ENCODE assay signal across 8 mouse cellular contexts in genomic region chr8:122546811-122547453, GRCm38 (mm10). TPM values are rescaled to one million over a fixed set of nuclear protein-coding genes. Genes with fewer than 3 reads are reported as not detected.
DNase-seq lines count a peak whose midpoint lies in the region; ATAC-seq lines count a peak whose summit lies in the region.

No protein-coding gene starts in this region.

- no peak overlapping the region for H3K4me3 ChIP-seq in embryonic facial prominence, embryonic 11.5 days (ENCODE audit: low read depth, low read length)
- no peak overlapping the region for H3K4me3 ChIP-seq in hindbrain, embryonic 12.5 days
- H3K4me3 ChIP-seq in limb, embryonic 15.5 days, result no peak overlapping the region

- no peak overlapping the region; the same call in 1 of the 2 replicates for H3K9ac ChIP-seq in embryonic facial prominence, embryonic 11.5 days (replicated peaks; ENCODE audit: low read length)
- H3K9ac ChIP-seq in hindbrain, embryonic 12.5 days, result no peak overlapping the region
- no peak overlapping the region for H3K9ac ChIP-seq in limb, embryonic 15.5 days

- peaks cover 6% of the 10 kb centered on the region for H3K4me1 ChIP-seq in embryonic facial prominence, embryonic 11.5 days (ENCODE audit: control insufficient read depth, insufficient read depth, low read length)
- peaks cover 27% of the 10 kb centered on the region for H3K4me1 ChIP-seq in hindbrain, embryonic 12.5 days
- peaks cover 51% of the 10 kb centered on the region for H3K4me1 ChIP-seq in limb, embryonic 15.5 days

- H3K4me2 ChIP-seq in embryonic facial prominence, embryonic 11.5 days (ENCODE audit: low read depth, low read length), result no peak overlapping the region
- H3K4me2 ChIP-seq in hindbrain, embryonic 12.5 days (replicated peaks), result peak overlapping the region; percentile 1; the same call in 1 of the 2 replicates
- peak overlapping the region; percentile 26 for H3K4me2 ChIP-seq in limb, embryonic 15.5 days

- peak; percentile 60 to 83 for DNase-seq in adrenal gland, adult (ENCODE audit: inconsistent age in 2 of 2, low spot score in 1 of 2)
- DNase-seq in adrenal gland, adult 8-10 months, result no peak
- no peak for DNase-seq in embryonic facial prominence, embryonic 11.5 days (ENCODE audit: low spot score)
- DNase-seq in right cerebral cortex, postnatal 25 days, result no peak
- DNase-seq in thymus, adult 18-20 months, result no peak
- DNase-seq in cerebellum, adult 11-12 months, result no peak

- no peaks in the 10 kb centered on the region for H3K9me3 ChIP-seq in embryonic facial prominence, embryonic 11.5 days (replicated peaks; ENCODE audit: control insufficient read depth, low read length)
- H3K9me3 ChIP-seq in hindbrain, embryonic 12.5 days (replicated peaks), result no peaks in the 10 kb centered on the region
- no peaks in the 10 kb centered on the region for H3K9me3 ChIP-seq in limb, embryonic 15.5 days

- peak overlapping the region; percentile 1 for H3K27ac ChIP-seq in embryonic facial prominence, embryonic 11.5 days (replicated peaks; ENCODE audit: low read depth, low read length)
- H3K27ac ChIP-seq in hindbrain, embryonic 12.5 days, result 0 out of 2 replicates have a peak overlapping the region, but pooled peaks have one; percentile 24
- H3K27ac ChIP-seq in limb, embryonic 15.5 days, result peak overlapping the region; percentile 50

- H3K36me3 ChIP-seq in embryonic facial prominence, embryonic 11.5 days (replicated peaks; ENCODE audit: control insufficient read depth, insufficient read depth, low read depth, low read length), result no peaks in the 10 kb centered on the region
- no peaks in the 10 kb centered on the region for H3K36me3 ChIP-seq in hindbrain, embryonic 12.5 days
- 0 out of 2 replicates have a peak, but pooled peaks cover 11% of the 10 kb centered on the region for H3K36me3 ChIP-seq in limb, embryonic 15.5 days

- ATAC-seq in embryonic facial prominence, embryonic 11.5 days (replicated peaks; ENCODE audit: insufficient number of reproducible peaks, low FRiP score, low TSS enrichment, low read depth), result no peak
- ATAC-seq in hindbrain, embryonic 12.5 days (ENCODE audit: low FRiP score), result no peak
- no peak for ATAC-seq in limb, embryonic 15.5 days (ENCODE audit: insufficient number of reproducible peaks, low FRiP score, low TSS enrichment, low read depth)

- 71% methylated on average over 24 of the region's 24 CpGs for WGBS in embryonic facial prominence, embryonic 11.5 days
- 68% methylated on average over 24 of the region's 24 CpGs for WGBS in hindbrain, embryonic 12.5 days
- 52% methylated on average over 24 of the region's 24 CpGs for WGBS in limb, embryonic 15.5 days

- H3K27me3 ChIP-seq in embryonic facial prominence, embryonic 11.5 days (ENCODE audit: control insufficient read depth, insufficient read depth, low read length), result no peaks in the 10 kb centered on the region
- peaks cover 31% of the 10 kb centered on the region for H3K27me3 ChIP-seq in hindbrain, embryonic 12.5 days
- no peaks in the 10 kb centered on the region for H3K27me3 ChIP-seq in limb, embryonic 15.5 days

RNA-seq across cellular contexts. Expression of gene Piezo1, which starts 4.2 kb away (rescaled TPM):
- 10 to 100 TPM; 13.8 to 25.2 (median 18.5) TPM for total RNA-seq in adrenal gland, adult 8-10 months (2022)
- polyA plus RNA-seq in embryonic facial prominence, embryonic 11.5 days (2014; fragmentation: Nextera tagmentation; extraction: Ambion mirVana), result 3.4 and 5.9 TPM in 2 replicates
- polyA plus RNA-seq in hindbrain, embryonic 12.5 days (2016; fragmentation: Nextera tagmentation; extraction: Ambion mirVana), result 8.9 TPM in 2 replicates
- polyA plus RNA-seq in limb, embryonic 15.5 days (2015; fragmentation: Nextera tagmentation; extraction: Ambion mirVana), result 17.5 and 23.3 TPM in 2 replicates

RNA-seq across cellular contexts. Expression of gene Cdt1, which starts 20.9 kb away (rescaled TPM):
- 1 to 10 TPM; 4.8 to 9.9 (median 8.2) TPM for total RNA-seq in adrenal gland, adult 8-10 months (2022)
- 31.6 and 32.1 TPM in 2 replicates for polyA plus RNA-seq in embryonic facial prominence, embryonic 11.5 days (2014; fragmentation: Nextera tagmentation; extraction: Ambion mirVana)
- polyA plus RNA-seq in hindbrain, embryonic 12.5 days (2016; fragmentation: Nextera tagmentation; extraction: Ambion mirVana), result 22.7 and 23.9 TPM in 2 replicates
- polyA plus RNA-seq in limb, embryonic 15.5 days (2015; fragmentation: Nextera tagmentation; extraction: Ambion mirVana), result 31.8 and 36.1 TPM in 2 replicates

RNA-seq across cellular contexts. Expression of gene Aprt, which starts 29.8 kb away (rescaled TPM):
- 100 to 1,000 TPM in 3 of 4 experiments, 10 to 100 TPM in 1; 83.4 to 110 (median 106) TPM for total RNA-seq in adrenal gland, adult 8-10 months (2022)
- polyA plus RNA-seq in embryonic facial prominence, embryonic 11.5 days (2014; fragmentation: Nextera tagmentation; extraction: Ambion mirVana), result 246 and 268 TPM in 2 replicates
- polyA plus RNA-seq in hindbrain, embryonic 12.5 days (2016; fragmentation: Nextera tagmentation; extraction: Ambion mirVana), result 160 and 185 TPM in 2 replicates
- 268 and 295 TPM in 2 replicates for polyA plus RNA-seq in limb, embryonic 15.5 days (2015; fragmentation: Nextera tagmentation; extraction: Ambion mirVana)

Comparison
In these comparisons a context has a peak if more than half of its experiments do, and no peak if none do; other contexts are left out.
1. DNase-seq: peak in adrenal gland, adult (2 of 2); none in adrenal gland, adult 8-10 months (single experiment), embryonic facial prominence, embryonic 11.5 days (single experiment), right cerebral cortex, postnatal 25 days (single experiment), thymus, adult 18-20 months (0 of 2) and cerebellum, adult 11-12 months (single experiment).
2. Peak in every context shown above with its lines, with median percentiles within 50 percentile points of each other: H3K27ac ChIP-seq.